Mouse (Mus musculus): ENCODE data around the gene Sucla2. TPM values are rescaled to one million over a fixed set of nuclear protein-coding genes. Genes with fewer than 3 reads are reported as not detected.
"Not testable (repeated sequence)": the region's sequence is repeated elsewhere in the genome, so short reads cannot be mapped to it uniquely, and the experiment has no call there.

Gene Sucla2
- polyA plus RNA-seq, 1 experiment from 2014 or later: 110 TPM

DNA sequence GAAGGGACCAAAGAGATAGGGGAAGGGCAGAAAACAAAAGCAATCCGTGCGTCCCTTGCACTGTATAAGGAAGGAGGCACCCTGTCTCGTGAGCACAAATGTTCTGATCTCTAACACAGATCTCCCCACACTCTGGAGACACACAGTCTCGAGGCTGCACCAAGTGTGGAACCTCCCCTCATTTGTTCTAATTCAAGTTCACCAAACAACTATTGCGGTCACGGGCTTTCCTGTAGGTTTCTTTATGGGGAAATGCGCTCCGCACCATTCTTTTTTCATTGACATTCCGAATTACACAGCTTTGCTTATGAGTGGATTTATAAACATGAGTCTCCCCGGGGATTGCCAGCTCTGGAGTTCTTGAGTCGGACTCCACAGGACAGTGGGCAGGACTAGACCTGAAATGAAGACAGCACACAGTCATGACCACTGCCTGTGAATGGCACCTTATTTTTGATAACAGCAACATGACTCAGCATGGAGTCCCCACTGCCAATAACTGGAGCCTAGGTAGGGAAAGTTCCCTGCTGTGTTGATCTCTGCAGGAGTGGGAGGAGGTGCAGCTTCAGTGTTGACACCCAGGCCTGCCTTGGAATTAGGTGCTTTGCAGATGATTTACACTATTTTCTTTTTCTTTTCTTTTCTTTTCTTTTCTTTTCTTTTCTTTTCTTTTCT is 17.3 kb upstream of the Sucla2 start:
- Histone ChIP-seq H3K27ac (ENCODE audit: low read length) (no peak overlapping the region), H3K4me3 (replicated peaks; ENCODE audit: low read length) (no peak overlapping the region), H3K36me3 (ENCODE audit: control insufficient read depth, insufficient read depth) (no peaks in the 10 kb centered on the region; the same call in 1 of the 2 replicates), H3K4me1 (replicated peaks; ENCODE audit: control insufficient read depth, insufficient read depth, low read length) (peaks cover 27% of the 10 kb centered on the region), H3K9me3 (ENCODE audit: control insufficient read depth, low read length) (no peaks in the 10 kb centered on the region), H3K27me3 (replicated peaks; ENCODE audit: control insufficient read depth, insufficient read depth, low read length) (no peaks in the 10 kb centered on the region), H3K4me2 (ENCODE audit: low read length) (no peak overlapping the region), H3K9ac (replicated peaks; ENCODE audit: low read depth, low read length) (no peak overlapping the region)
- 85% methylated on average over 11 of the region's 11 CpGs for WGBS
- ATAC-seq: no peak

DNA sequence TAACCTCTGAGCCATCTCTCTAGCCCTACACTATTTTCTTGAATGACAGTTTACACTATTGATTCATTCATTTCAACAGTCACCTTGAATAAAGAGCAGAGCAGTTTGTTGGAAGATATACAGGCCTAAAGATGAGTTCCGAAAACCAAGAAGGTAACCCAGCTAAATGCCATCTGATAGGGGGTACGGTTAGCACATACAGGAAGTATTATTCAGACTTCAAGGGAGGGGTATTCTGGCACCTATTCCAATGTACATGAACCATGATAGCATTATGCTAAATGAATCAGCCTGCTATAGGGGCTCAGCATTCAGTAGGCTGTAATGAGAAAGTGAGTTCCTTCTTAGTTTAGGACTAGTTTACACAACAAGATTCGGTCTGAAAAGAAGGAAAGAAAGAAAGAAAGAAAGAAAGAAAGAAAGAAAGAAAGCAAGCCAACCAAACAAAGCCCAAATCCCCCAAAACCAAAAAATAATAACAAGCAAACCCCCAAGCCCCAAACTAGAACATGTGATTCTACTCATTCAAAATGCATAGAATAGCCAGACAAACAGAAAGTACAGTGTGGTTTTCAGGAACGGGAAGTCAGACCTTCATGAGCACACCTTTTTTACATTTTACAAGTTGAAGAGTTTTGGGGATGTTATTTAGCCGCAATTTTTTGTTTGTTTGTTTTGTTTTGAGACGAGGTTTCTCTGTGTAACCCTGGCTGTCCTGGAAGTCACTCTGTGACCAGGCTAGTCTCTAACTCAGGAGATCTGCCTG is 16.3 kb upstream of the Sucla2 start:
- no peaks in the 10 kb centered on the region for H3K27me3 ChIP-seq (replicated peaks; ENCODE audit: control insufficient read depth, insufficient read depth, low read length)
- H3K9ac ChIP-seq (replicated peaks; ENCODE audit: low read depth, low read length): no peak overlapping the region
- WGBS: 97% methylated on average over 6 of the region's 6 CpGs
- peaks cover 18% of the 10 kb centered on the region for H3K4me1 ChIP-seq (replicated peaks; ENCODE audit: control insufficient read depth, insufficient read depth, low read length)
- no peak overlapping the region for H3K4me2 ChIP-seq (ENCODE audit: low read length)
- ATAC-seq: no peak
- H3K4me3 ChIP-seq (replicated peaks; ENCODE audit: low read length): no peak overlapping the region
- H3K36me3 ChIP-seq (ENCODE audit: control insufficient read depth, insufficient read depth): no peaks in the 10 kb centered on the region; the same call in 1 of the 2 replicates
- no peaks in the 10 kb centered on the region for H3K9me3 ChIP-seq (ENCODE audit: control insufficient read depth, low read length)
- no peak overlapping the region for H3K27ac ChIP-seq (ENCODE audit: low read length)

DNA sequence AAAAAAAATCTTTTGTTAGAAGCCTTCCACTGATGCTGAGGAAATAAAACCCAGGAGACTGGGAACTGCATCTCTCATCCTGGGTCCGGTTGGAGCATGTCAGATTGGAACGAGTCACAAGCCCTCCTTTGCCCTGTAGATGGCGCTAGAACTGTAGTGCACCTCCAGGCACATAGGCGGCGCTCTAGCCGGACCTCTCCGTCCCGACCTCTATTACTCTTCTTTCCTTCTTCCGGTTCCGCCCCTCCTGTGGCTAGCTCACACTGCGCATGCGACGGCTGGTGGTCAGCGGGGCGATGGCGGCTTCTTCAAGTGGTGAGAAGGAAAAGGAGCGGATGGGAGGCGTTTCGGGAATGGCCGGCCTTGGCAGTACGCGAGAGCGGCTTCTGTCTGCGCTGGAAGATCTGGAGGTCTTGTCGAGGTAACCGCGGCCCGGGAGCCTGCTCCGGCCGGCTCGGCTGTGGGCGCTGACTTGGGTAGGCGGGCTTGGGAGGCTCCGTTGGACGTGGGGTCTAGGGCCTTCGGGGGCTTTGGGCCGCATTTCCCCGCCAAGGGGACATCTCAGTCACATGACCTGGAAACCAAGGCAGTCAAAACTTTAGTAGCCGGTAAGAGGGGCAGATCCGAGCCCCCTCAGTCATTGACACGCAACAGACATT is 15.2 kb upstream of the Sucla2 start, which contains the start of gene Med4:
Gene Med4 (plus strand): TSS at position 261 of the 659 bp plus-strand sequence.
- H3K9me3 ChIP-seq (ENCODE audit: control insufficient read depth, low read length): no peaks in the 10 kb centered on the region
- peak within 1 kb of the TSS; percentile 90 for H3K9ac ChIP-seq (replicated peaks; ENCODE audit: low read depth, low read length)
- WGBS: under 1% methylated on average over 41 of the region's 41 CpGs
- H3K4me1 ChIP-seq (replicated peaks; ENCODE audit: control insufficient read depth, insufficient read depth, low read length): peaks cover 17% of the 10 kb centered on the region
- H3K36me3 ChIP-seq (ENCODE audit: control insufficient read depth, insufficient read depth): no peaks in the 10 kb centered on the region; the same call in 1 of the 2 replicates
- peak within 1 kb of the TSS; percentile 95 for H3K4me2 ChIP-seq (ENCODE audit: low read length)
- no peak within 1 kb of the TSS for H3K27ac ChIP-seq (ENCODE audit: low read length)
- peak within 1 kb of the TSS; percentile 95 for H3K4me3 ChIP-seq (replicated peaks; ENCODE audit: low read length)
- no peaks in the 10 kb centered on the region for H3K27me3 ChIP-seq (replicated peaks; ENCODE audit: control insufficient read depth, insufficient read depth, low read length)
- ATAC-seq: peak; percentile 97

DNA sequence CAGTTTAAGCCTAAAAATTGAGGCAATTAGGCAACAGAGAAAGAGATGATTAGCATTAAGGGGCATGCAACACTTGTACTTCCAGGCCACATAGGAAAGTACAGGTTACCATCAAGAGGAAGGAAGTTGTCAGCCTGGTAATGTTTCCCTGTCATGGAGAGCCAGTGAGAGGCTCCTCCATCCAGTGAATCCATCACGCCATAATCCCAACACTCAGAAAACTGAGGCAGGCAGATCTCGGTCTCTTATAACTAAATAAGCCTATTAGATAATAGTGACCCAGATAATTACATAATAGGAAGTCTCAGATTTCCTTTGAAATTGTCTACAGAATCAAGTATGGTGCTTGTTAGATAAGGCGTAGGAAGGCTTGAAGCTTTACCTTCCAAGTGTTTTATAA is 983 bp upstream of the Sucla2 start:
- H3K4me3 ChIP-seq (replicated peaks; ENCODE audit: low read length): no peak overlapping the region

DNA sequence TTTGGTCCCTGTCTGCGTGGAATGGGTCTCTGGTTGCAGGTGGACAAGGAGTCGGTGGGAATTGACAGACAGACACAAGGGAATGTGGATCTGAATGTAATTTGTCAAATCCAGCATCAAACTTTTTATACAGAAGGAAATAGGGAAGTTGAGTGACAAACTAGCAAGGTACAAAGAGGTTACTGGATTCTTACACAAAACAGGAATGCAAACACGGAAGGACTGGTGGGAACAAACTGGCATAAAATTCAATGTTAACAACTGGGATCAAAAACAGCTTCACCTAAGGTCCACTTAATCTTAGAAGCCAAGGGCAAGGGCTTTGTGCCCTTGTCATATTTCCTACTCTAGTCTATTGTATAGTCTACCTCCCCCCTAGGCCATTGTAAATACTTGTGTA is 3.5 kb downstream of the Sucla2 start:
- H3K4me1 ChIP-seq (replicated peaks; ENCODE audit: control insufficient read depth, insufficient read depth, low read length); H3K27me3 ChIP-seq (replicated peaks; ENCODE audit: control insufficient read depth, insufficient read depth, low read length); H3K4me2 ChIP-seq (ENCODE audit: low read length); H3K36me3 ChIP-seq (ENCODE audit: control insufficient read depth, insufficient read depth); ATAC-seq; H3K9ac ChIP-seq (replicated peaks; ENCODE audit: low read depth, low read length); H3K27ac ChIP-seq (ENCODE audit: low read length); H3K4me3 ChIP-seq (replicated peaks; ENCODE audit: low read length); H3K9me3 ChIP-seq (ENCODE audit: control insufficient read depth, low read length): not testable (repeated sequence)
- WGBS: 89% methylated on average over 3 of the region's 3 CpGs

More for the DNA sequence above, 983 bp upstream of the Sucla2 start:
- Histone ChIP-seq H3K27ac (ENCODE audit: low read length) (no peak overlapping the region), H3K36me3 (ENCODE audit: control insufficient read depth, insufficient read depth) (no peaks in the 10 kb centered on the region), H3K4me2 (ENCODE audit: low read length) (no peak overlapping the region), H3K27me3 (replicated peaks; ENCODE audit: control insufficient read depth, insufficient read depth, low read length) (no peaks in the 10 kb centered on the region), H3K4me1 (replicated peaks; ENCODE audit: control insufficient read depth, insufficient read depth, low read length) (peaks cover 2% of the 10 kb centered on the region; the same call in 1 of the 2 replicates), H3K9ac (replicated peaks; ENCODE audit: low read depth, low read length) (no peak overlapping the region), H3K9me3 (ENCODE audit: control insufficient read depth, low read length) (no peaks in the 10 kb centered on the region)
- WGBS: 73% methylated on average over 3 of the region's 3 CpGs
- ATAC-seq: no peak

DNA sequence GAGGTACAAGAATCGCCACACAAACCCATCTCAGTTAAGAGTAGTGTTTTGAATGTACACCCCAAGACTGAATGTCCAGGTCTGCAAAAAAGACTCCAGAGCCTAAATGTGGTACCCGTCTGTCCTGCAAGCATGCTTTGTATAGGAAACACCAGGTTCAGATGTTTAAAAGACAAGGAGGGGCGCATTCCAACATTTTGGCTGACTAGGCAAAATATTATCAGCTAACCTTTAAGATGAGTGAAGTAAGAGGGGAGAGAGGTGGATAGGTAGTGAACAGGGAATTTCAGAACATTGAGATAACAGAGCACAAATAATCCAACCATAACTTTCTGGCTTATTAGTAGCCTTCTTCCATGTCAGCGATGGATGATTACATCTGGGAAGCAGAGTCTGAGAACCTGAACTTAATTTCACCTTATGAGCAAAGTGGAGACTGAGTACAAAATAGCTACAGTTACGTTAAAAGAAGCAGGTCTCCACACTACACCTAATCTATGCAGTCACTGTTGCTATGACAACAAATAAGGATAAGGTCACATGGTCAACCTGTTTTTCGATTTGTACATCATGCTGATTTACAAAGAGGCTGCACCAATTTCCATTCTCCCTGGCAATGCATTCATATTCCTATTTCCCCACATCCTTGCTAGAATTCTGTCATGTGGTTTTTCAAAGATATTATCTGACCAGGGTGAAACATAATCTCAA is 8.8 kb downstream of the Sucla2 start:
- H3K9ac ChIP-seq (replicated peaks; ENCODE audit: low read depth, low read length): no peak overlapping the region
- 0 out of 2 replicates have a peak, but pooled peaks cover 2% of the 10 kb centered on the region for H3K27me3 ChIP-seq (replicated peaks; ENCODE audit: control insufficient read depth, insufficient read depth, low read length)
- no peaks in the 10 kb centered on the region for H3K36me3 ChIP-seq (ENCODE audit: control insufficient read depth, insufficient read depth)
- H3K4me2 ChIP-seq (ENCODE audit: low read length): no peak overlapping the region
- H3K27ac ChIP-seq (ENCODE audit: low read length): no peak overlapping the region
- H3K4me1 ChIP-seq (replicated peaks; ENCODE audit: control insufficient read depth, insufficient read depth, low read length): no peaks in the 10 kb centered on the region
- 71% methylated on average over 6 of the region's 6 CpGs for WGBS
- H3K9me3 ChIP-seq (ENCODE audit: control insufficient read depth, low read length): no peaks in the 10 kb centered on the region
- no peak overlapping the region for H3K4me3 ChIP-seq (replicated peaks; ENCODE audit: low read length)
- ATAC-seq: no peak

DNA sequence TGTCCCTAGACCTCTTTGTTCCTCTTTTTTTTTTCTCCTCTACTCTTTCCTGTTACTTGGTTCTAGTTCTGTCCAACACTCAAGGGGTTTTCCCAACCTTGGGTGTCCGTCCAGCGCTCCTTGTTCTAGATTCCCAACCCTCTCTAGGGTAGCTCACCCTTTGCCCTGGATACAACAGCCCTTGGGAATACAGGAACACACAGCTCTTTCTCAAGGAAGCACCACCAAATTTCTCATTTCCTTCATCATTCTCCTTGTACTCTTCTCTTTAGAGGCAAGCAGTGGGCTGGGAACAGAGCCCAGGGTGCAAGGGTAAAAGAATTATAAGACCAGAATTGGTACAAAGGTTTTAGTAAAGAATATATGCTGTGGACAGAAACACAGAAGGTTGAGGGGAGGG is 10.5 kb downstream of the Sucla2 start:
- no peak for ATAC-seq
- Histone ChIP-seq H3K9ac (replicated peaks; ENCODE audit: low read depth, low read length) (no peak overlapping the region), H3K9me3 (ENCODE audit: control insufficient read depth, low read length) (no peaks in the 10 kb centered on the region), H3K4me1 (replicated peaks; ENCODE audit: control insufficient read depth, insufficient read depth, low read length) (no peaks in the 10 kb centered on the region), H3K27ac (ENCODE audit: low read length) (no peak overlapping the region), H3K4me3 (replicated peaks; ENCODE audit: low read length) (no peak overlapping the region), H3K36me3 (ENCODE audit: control insufficient read depth, insufficient read depth) (no peaks in the 10 kb centered on the region), H3K4me2 (ENCODE audit: low read length) (no peak overlapping the region), H3K27me3 (replicated peaks; ENCODE audit: control insufficient read depth, insufficient read depth, low read length) (no peaks in the 10 kb centered on the region)
- WGBS: 89% methylated on average over 2 of the region's 2 CpGs

DNA sequence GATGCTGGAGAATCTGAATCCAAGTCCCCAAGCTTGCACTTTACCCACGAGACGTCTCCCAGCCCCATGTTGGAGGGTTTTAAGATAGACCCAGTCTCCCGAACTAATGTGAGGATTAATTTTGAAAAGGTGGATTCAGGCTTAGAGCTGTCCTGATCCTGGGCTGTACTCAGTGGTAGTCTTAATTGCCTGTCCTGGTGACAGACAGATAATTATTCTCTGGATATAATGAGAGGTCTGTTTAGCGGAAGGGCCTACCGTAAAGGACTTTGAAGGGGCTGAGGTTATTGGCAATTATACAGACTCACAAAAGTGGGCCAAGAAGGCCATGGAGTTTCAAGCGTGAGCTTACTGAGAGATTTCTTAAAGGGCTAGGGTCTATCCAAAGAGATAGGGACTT is 18.7 kb downstream of the Sucla2 start:
- H3K27ac ChIP-seq (ENCODE audit: low read length): no peak overlapping the region
- 8% methylated on average over 6 of the region's 6 CpGs for WGBS
- H3K9me3 ChIP-seq (ENCODE audit: control insufficient read depth, low read length): no peaks in the 10 kb centered on the region
- H3K4me2 ChIP-seq (ENCODE audit: low read length): no peak overlapping the region
- no peaks in the 10 kb centered on the region for H3K36me3 ChIP-seq (ENCODE audit: control insufficient read depth, insufficient read depth)
- H3K4me1 ChIP-seq (replicated peaks; ENCODE audit: control insufficient read depth, insufficient read depth, low read length): no peaks in the 10 kb centered on the region
- H3K9ac ChIP-seq (replicated peaks; ENCODE audit: low read depth, low read length): no peak overlapping the region
- no peak overlapping the region for H3K4me3 ChIP-seq (replicated peaks; ENCODE audit: low read length)
- no peaks in the 10 kb centered on the region for H3K27me3 ChIP-seq (replicated peaks; ENCODE audit: control insufficient read depth, insufficient read depth, low read length)
- ATAC-seq: peak; percentile 65

DNA sequence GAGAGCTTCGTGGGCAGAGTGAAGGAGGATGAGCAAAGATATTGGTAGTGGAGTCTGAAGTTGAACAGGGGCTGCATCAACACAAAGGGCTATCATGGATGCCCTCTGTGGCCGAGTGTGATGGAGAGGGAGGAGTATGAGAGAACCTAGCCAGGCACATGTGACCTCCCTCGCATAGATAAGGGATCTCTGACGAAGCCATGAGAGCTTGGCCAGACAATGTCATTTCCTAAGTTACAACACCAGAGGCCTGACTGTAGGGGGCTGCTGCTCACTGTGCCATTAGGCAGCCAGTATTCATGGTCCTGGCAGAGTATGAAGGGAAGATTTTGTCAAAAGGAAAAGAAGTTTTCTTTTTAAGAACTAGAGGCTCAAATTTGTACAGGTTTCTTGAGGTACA is 21.9 kb downstream of the Sucla2 start:
- no peak for ATAC-seq
- Histone ChIP-seq H3K27me3 (replicated peaks; ENCODE audit: control insufficient read depth, insufficient read depth, low read length) (no peaks in the 10 kb centered on the region), H3K9ac (replicated peaks; ENCODE audit: low read depth, low read length) (no peak overlapping the region), H3K9me3 (ENCODE audit: control insufficient read depth, low read length) (no peaks in the 10 kb centered on the region), H3K36me3 (ENCODE audit: control insufficient read depth, insufficient read depth) (no peaks in the 10 kb centered on the region), H3K4me3 (replicated peaks; ENCODE audit: low read length) (no peak overlapping the region), H3K4me1 (replicated peaks; ENCODE audit: control insufficient read depth, insufficient read depth, low read length) (no peaks in the 10 kb centered on the region), H3K4me2 (ENCODE audit: low read length) (no peak overlapping the region), H3K27ac (ENCODE audit: low read length) (no peak overlapping the region)
- 67% methylated on average over 4 of the region's 4 CpGs for WGBS
